ENCODE assay signal across 20 mouse cellular contexts in genomic region chr15:78374204-78374603, GRCm38 (mm10). TPM values are rescaled to one million over a fixed set of nuclear protein-coding genes. Genes with fewer than 3 reads are reported as not detected.
A peak's percentile ranks its signal among the peaks of the same experiment; 100 is the strongest.
DNase-seq lines count a peak whose midpoint lies in the region; ATAC-seq and TF ChIP-seq lines count a peak whose summit lies in the region.
"Had no signal": no experiment of that assay in that cellular context is flagged by ENCODE, and none has a peak within 500 bp of the region (broad histone marks: within the 10 kb centered on the region; RNA-seq: fewer than 3 reads in every experiment).

No protein-coding gene starts in this region.

- no peaks in the 10 kb centered on the region for H3K27me3 ChIP-seq in midbrain, postnatal 0 days (ENCODE audit: insufficient read depth, low read length)
- H3K27me3 ChIP-seq in midbrain, embryonic 15.5 days (replicated peaks), result 0 out of 2 replicates have a peak, but pooled peaks cover 5% of the 10 kb centered on the region
- no peaks in the 10 kb centered on the region for H3K27me3 ChIP-seq in lung, postnatal 0 days (replicated peaks; ENCODE audit: insufficient read depth, low read length)

- ATAC-seq in frontal cortex, adult (ENCODE audit: low TSS enrichment), result peak; percentile 45; the same call in 1 of the 2 replicates
- ATAC-seq in midbrain, postnatal 0 days (ENCODE audit: low FRiP score), result no peak
- ATAC-seq in midbrain, embryonic 15.5 days (replicated peaks), result no peak
- ATAC-seq in lung, postnatal 0 days, result no peak
- ATAC-seq in inflammation-experienced regulatory T-cells, adult 6 months, result no peak
- ATAC-seq: CD4-positive, CD25-positive, alpha-beta regulatory T cell, adult 4 months; midbrain, embryonic 16.5 days had no signal

- H3K27ac ChIP-seq in midbrain, postnatal 0 days (ENCODE audit: low read depth, low read length), result no peak overlapping the region
- no peak overlapping the region for H3K27ac ChIP-seq in midbrain, embryonic 15.5 days
- H3K27ac ChIP-seq in lung, postnatal 0 days (ENCODE audit: low read length), result 0 out of 2 replicates have a peak overlapping the region, but pooled peaks have one; percentile 73
- H3K27ac ChIP-seq: embryonic facial prominence, embryonic 13.5 days; neural tube, embryonic 13.5 days had no signal

- 59% methylated on average over 3 of the region's 3 CpGs for WGBS in midbrain, postnatal 0 days
- 69% methylated on average over 3 of the region's 3 CpGs for WGBS in midbrain, embryonic 15.5 days
- WGBS in lung, postnatal 0 days, result 37% methylated on average over 3 of the region's 3 CpGs

- H3K9me3 ChIP-seq in midbrain, postnatal 0 days (ENCODE audit: low read length), result no peaks in the 10 kb centered on the region
- no peaks in the 10 kb centered on the region for H3K9me3 ChIP-seq in midbrain, embryonic 15.5 days
- H3K9me3 ChIP-seq in lung, postnatal 0 days (ENCODE audit: low read length), result no peaks in the 10 kb centered on the region
- H3K9me3 ChIP-seq: embryonic facial prominence, embryonic 13.5 days; neural tube, embryonic 13.5 days had no signal

- DNase-seq in frontal cortex, postnatal 14 days (ENCODE audit: low spot score in 2 of 2), result no peak
- peak; percentile 67 for DNase-seq in midbrain, postnatal 0 days (ENCODE audit: low spot score)
- peak; percentile 74 for DNase-seq in adrenal gland, postnatal 14 days
- peak; percentile 12 for DNase-seq in lung, postnatal 0 days (ENCODE audit: low spot score)
- DNase-seq in urinary bladder, postnatal 36 days (ENCODE audit: low spot score in 2 of 2), result no peak
- DNase-seq: cerebellum, adult 11-12 months; gastrocnemius, postnatal 36 days; liver had no signal

- H3K9ac ChIP-seq in midbrain, postnatal 0 days (replicated peaks; ENCODE audit: low read length, poor library complexity, severe bottlenecking), result no peak overlapping the region
- H3K9ac ChIP-seq in midbrain, embryonic 15.5 days, result no peak overlapping the region
- no peak overlapping the region for H3K9ac ChIP-seq in lung, postnatal 0 days (replicated peaks; ENCODE audit: low read depth)
- H3K9ac ChIP-seq: embryonic facial prominence, embryonic 13.5 days; neural tube, embryonic 13.5 days had no signal

- TF ChIP-seq CTCF in midbrain, postnatal 0 days (IDR thresholded peaks at IDR 0.05), result no peak
- TF ChIP-seq CTCF in lung, postnatal 0 days (IDR thresholded peaks at IDR 0.05), result no peak

- no peaks in the 10 kb centered on the region for H3K36me3 ChIP-seq in midbrain, postnatal 0 days (ENCODE audit: insufficient read depth, low read length)
- H3K36me3 ChIP-seq in midbrain, embryonic 15.5 days (replicated peaks), result no peaks in the 10 kb centered on the region
- H3K36me3 ChIP-seq in lung, postnatal 0 days (ENCODE audit: insufficient read depth, low read length), result no peaks in the 10 kb centered on the region
- H3K36me3 ChIP-seq: embryonic facial prominence, embryonic 13.5 days; neural tube, embryonic 13.5 days had no signal

- H3K4me1 ChIP-seq in midbrain, postnatal 0 days (ENCODE audit: insufficient read depth, low read length), result no peaks in the 10 kb centered on the region
- H3K4me1 ChIP-seq in midbrain, embryonic 15.5 days, result 0 out of 2 replicates have a peak, but pooled peaks cover 4% of the 10 kb centered on the region
- peaks cover 18% of the 10 kb centered on the region for H3K4me1 ChIP-seq in lung, postnatal 0 days (ENCODE audit: insufficient read depth, low read depth, low read length)
- H3K4me1 ChIP-seq: embryonic facial prominence, embryonic 13.5 days; neural tube, embryonic 13.5 days had no signal

- no peak overlapping the region for H3K4me3 ChIP-seq in midbrain, postnatal 0 days (ENCODE audit: low read depth, low read length)
- H3K4me3 ChIP-seq in midbrain, embryonic 15.5 days, result no peak overlapping the region
- H3K4me3 ChIP-seq in lung, postnatal 0 days (ENCODE audit: low read depth, low read length), result no peak overlapping the region
- H3K4me3 ChIP-seq: embryonic facial prominence, embryonic 13.5 days; neural tube, embryonic 13.5 days had no signal

- no peak overlapping the region for H3K4me2 ChIP-seq in midbrain, postnatal 0 days (ENCODE audit: low read depth, low read length, poor library complexity, severe bottlenecking)
- no peak overlapping the region for H3K4me2 ChIP-seq in midbrain, embryonic 15.5 days
- H3K4me2 ChIP-seq in lung, postnatal 0 days (replicated peaks; ENCODE audit: low read depth, low read length), result no peak overlapping the region
- H3K4me2 ChIP-seq: embryonic facial prominence, embryonic 13.5 days; neural tube, embryonic 13.5 days had no signal

- TF ChIP-seq EP300 in lung, postnatal 0 days (IDR thresholded peaks at IDR 0.05), result no peak

RNA-seq across cellular contexts. Expression of gene Tex33, which starts 21.5 kb away (rescaled TPM):
- total RNA-seq in midbrain, postnatal 0 days (2014; rRNA removed), result not detected in 2 replicates
- 0.16 TPM in 1 of 2 replicates, not detected in the other for polyA plus RNA-seq in midbrain, postnatal 0 days (2015; fragmentation: Nextera tagmentation; extraction: Ambion mirVana)
- polyA plus RNA-seq in midbrain, embryonic 15.5 days (2015; fragmentation: Nextera tagmentation; extraction: Ambion mirVana), result not detected in 2 replicates
- not detected in 2 replicates for total RNA-seq in adrenal gland, postnatal 14 days (2021)
- polyA plus RNA-seq in lung, postnatal 0 days (2015; fragmentation: Nextera tagmentation; extraction: Ambion mirVana), result not detected in 2 replicates
- polyA plus RNA-seq in inflammation-experienced regulatory T-cells, adult 6 months (2017; shearing (Covaris generic)), result not detected
- total RNA-seq: gastrocnemius, postnatal 36 days; left cerebral cortex, adult 18-20 months had no signal
- polyA plus RNA-seq: CD4-positive, CD25-positive, alpha-beta regulatory T cell, adult 4 months; embryonic facial prominence, embryonic 13.5 days; forebrain, embryonic 11.5 days; heart, embryonic 16.5 days; midbrain, embryonic 16.5 days; neural tube, embryonic 13.5 days; small intestine, adult 2 months; stomach, embryonic 16.5 days had no signal

RNA-seq across cellular contexts. Expression of gene Tst, which starts 31.5 kb away (rescaled TPM):
- 31.3 and 34.8 TPM in 2 replicates for total RNA-seq in midbrain, postnatal 0 days (2014; rRNA removed)
- polyA plus RNA-seq in midbrain, postnatal 0 days (2015; fragmentation: Nextera tagmentation; extraction: Ambion mirVana), result 34.4 and 40.0 TPM in 2 replicates
- polyA plus RNA-seq in midbrain, embryonic 15.5 days (2015; fragmentation: Nextera tagmentation; extraction: Ambion mirVana), result 11.5 and 15.6 TPM in 2 replicates
- 167 and 212 TPM in 2 replicates for total RNA-seq in adrenal gland, postnatal 14 days (2021)
- 160 and 171 TPM in 2 replicates for polyA plus RNA-seq in lung, postnatal 0 days (2015; fragmentation: Nextera tagmentation; extraction: Ambion mirVana)
- 1 to 10 TPM; 1.8 to 5.3 (median 2.1) TPM for polyA plus RNA-seq in inflammation-experienced regulatory T-cells, adult 6 months (2017; shearing (Covaris generic))

RNA-seq across cellular contexts. Expression of gene Mpst, which starts 32.0 kb away (rescaled TPM):
- 70.1 and 84.8 TPM in 2 replicates for total RNA-seq in midbrain, postnatal 0 days (2014; rRNA removed)
- 3.2 and 3.8 TPM in 2 replicates for polyA plus RNA-seq in midbrain, postnatal 0 days (2015; fragmentation: Nextera tagmentation; extraction: Ambion mirVana)
- polyA plus RNA-seq in midbrain, embryonic 15.5 days (2015; fragmentation: Nextera tagmentation; extraction: Ambion mirVana), result 4.3 and 5.3 TPM in 2 replicates
- 43.6 and 57.0 TPM in 2 replicates for total RNA-seq in adrenal gland, postnatal 14 days (2021)
- 4.1 TPM in 2 replicates for polyA plus RNA-seq in lung, postnatal 0 days (2015; fragmentation: Nextera tagmentation; extraction: Ambion mirVana)
- 1 to 10 TPM in 2 of 3 experiments, under 1 TPM in 1; 0.63 to 3.3 (median 2.6) TPM for polyA plus RNA-seq in inflammation-experienced regulatory T-cells, adult 6 months (2017; shearing (Covaris generic))

RNA-seq across cellular contexts. Expression of gene Csf2rb, which starts 48.7 kb away (rescaled TPM):
- 1.7 and 2.2 TPM in 2 replicates for total RNA-seq in midbrain, postnatal 0 days (2014; rRNA removed)
- polyA plus RNA-seq in midbrain, postnatal 0 days (2015; fragmentation: Nextera tagmentation; extraction: Ambion mirVana), result 0.63 and 0.90 TPM in 2 replicates
- polyA plus RNA-seq in midbrain, embryonic 15.5 days (2015; fragmentation: Nextera tagmentation; extraction: Ambion mirVana), result 0.50 and 0.74 TPM in 2 replicates
- total RNA-seq in adrenal gland, postnatal 14 days (2021), result 5.9 and 27.2 TPM in 2 replicates
- 7.8 and 8.7 TPM in 2 replicates for polyA plus RNA-seq in lung, postnatal 0 days (2015; fragmentation: Nextera tagmentation; extraction: Ambion mirVana)
- under 1 TPM in 2 of 3 experiments, not detected in 1; 0.12 to 0.67 TPM for polyA plus RNA-seq in inflammation-experienced regulatory T-cells, adult 6 months (2017; shearing (Covaris generic))

RNA-seq across cellular contexts. Expression of gene Kctd17, which starts 54.2 kb away (rescaled TPM):
- 156 and 164 TPM in 2 replicates for total RNA-seq in midbrain, postnatal 0 days (2014; rRNA removed)
- polyA plus RNA-seq in midbrain, postnatal 0 days (2015; fragmentation: Nextera tagmentation; extraction: Ambion mirVana), result 152 and 173 TPM in 2 replicates
- 162 and 163 TPM in 2 replicates for polyA plus RNA-seq in midbrain, embryonic 15.5 days (2015; fragmentation: Nextera tagmentation; extraction: Ambion mirVana)
- total RNA-seq in adrenal gland, postnatal 14 days (2021), result 83.4 and 88.8 TPM in 2 replicates
- polyA plus RNA-seq in lung, postnatal 0 days (2015; fragmentation: Nextera tagmentation; extraction: Ambion mirVana), result 23.4 and 27.4 TPM in 2 replicates
- polyA plus RNA-seq in inflammation-experienced regulatory T-cells, adult 6 months (2017; shearing (Covaris generic)), result 10 to 100 TPM in 1 of 3 experiments, 1 to 10 TPM in 2; 7.5 to 14.9 (median 8.8) TPM

Comparison
In these comparisons a context has a peak if more than half of its experiments do, and no peak if none do; other contexts are left out.
1. DNase-seq: peak in midbrain, postnatal 0 days (single experiment), adrenal gland, postnatal 14 days (single experiment) and lung, postnatal 0 days (single experiment); none in frontal cortex, postnatal 14 days (0 of 2) and urinary bladder, postnatal 36 days (0 of 2).